Mouse (Mus musculus) lung, embryonic 14.5 days (tissue): Measurements from ENCODE around the gene Max. TPM values are rescaled to one million over a fixed set of nuclear protein-coding genes. Genes with fewer than 3 reads are reported as not detected.

Experiments used
- ATAC-seq: fragments of 200-750 bp; cut with Nextera tagmentation; 2 replicates; pipeline ENCODE4 v1.8.0; 2017; ENCODE audit warnings: mild to moderate bottlenecking, moderate TSS enrichment, moderate library complexity; ENCODE audit not compliant: insufficient read depth
- DNase-seq: peaks from one replicate; pipeline ENCODE4 v3.0.0-alpha.2; 2015
- H3K27ac ChIP-seq: fragments of 300-500 bp; sonication (generic); 2 replicates; pipeline ENCODE4 v1.5.1; 2014; ENCODE audit warnings: low read depth, mild to moderate bottlenecking, moderate library complexity
- H3K27me3 ChIP-seq: fragments of 300-500 bp; sonication (generic); 2 replicates; pipeline ENCODE4 v1.6.1; 2014; ENCODE audit warnings: low read length, control low read depth; ENCODE audit not compliant: insufficient read depth
- H3K36me3 ChIP-seq: fragments of 300-500 bp; sonication (generic); 2 replicates; pipeline ENCODE4 v1.6.1; 2014; ENCODE audit warnings: control low read depth; ENCODE audit not compliant: insufficient read depth
- H3K4me1 ChIP-seq: fragments of 300-500 bp; sonication (generic); 2 replicates; pipeline ENCODE4 v1.6.1; 2014; ENCODE audit warnings: antibody characterized with exemption, control low read depth; ENCODE audit not compliant: insufficient read depth
- H3K4me2 ChIP-seq: fragments of 300-500 bp; sonication (generic); 2 replicates; pipeline ENCODE4 v1.6.1; 2014; ENCODE audit warnings: mild to moderate bottlenecking
- H3K4me3 ChIP-seq: fragments of 300-500 bp; sonication (generic); 2 replicates; pipeline ENCODE4 v1.5.1; 2014; ENCODE audit warnings: low read depth, low read length
- H3K9ac ChIP-seq: fragments of 300-500 bp; sonication (generic); 2 replicates; pipeline ENCODE4 v1.6.1; 2014
- H3K9me3 ChIP-seq: fragments of 300-500 bp; sonication (generic); 2 replicates; pipeline ENCODE4 v1.6.1; 2016; ENCODE audit warnings: low read depth, low read length, control low read depth
- CTCF ChIP-seq: IDR thresholded peaks from 2 replicates; pipeline ENCODE4 v1.5.1; 2016; ENCODE audit warnings: antibody characterized with exemption, low read depth
- WGBS: fragments of 180-500 bp; shearing (Covaris S2); extraction: QIAGEN DNeasy Blood & Tissue Kit; methylation state at CpG from one replicate; pipeline ENCODE4 v1.1.7; 2014; 5-methylcytosine and 5-hydroxymethylcytosine counted together
- polyA plus RNA-seq: library from polyadenylated mRNA; unstranded; fragments of >200 nt; fragmentation: Nextera tagmentation; extraction: Ambion mirVana; gene quantifications from 2 replicates; pipeline ENCODE4 v1.2.1, GENCODE M21; 2014

Gene Max
- polyA plus RNA-seq, 1 experiment from 2014 or later = 25.5 TPM

- DNase-seq (no peak), ATAC-seq (no peak)
- Histone ChIP-seq H3K4me3 (no peak overlapping the region), H3K36me3 (0 out of 2 replicates have a peak, but pooled peaks cover 19% of the 10 kb centered on the region), H3K9me3 (no peaks in the 10 kb centered on the region), H3K4me1 (no peaks in the 10 kb centered on the region), H3K27me3 (no peaks in the 10 kb centered on the region), H3K9ac (no peak overlapping the region), H3K27ac (no peak overlapping the region), H3K4me2 (no peak overlapping the region)
- 86% methylated on average over 10 of the region's 10 CpGs for WGBS
- TF ChIP-seq CTCF = no peak
Observed at GRCm38 (mm10) chr12:76897006-76897405, 65.0 kb downstream of the Max start.

GRCm38 (mm10) chr12:76896566-76896965 is 65.4 kb downstream of the Max start:
- H3K27me3 ChIP-seq = no peaks in the 10 kb centered on the region
- H3K27ac ChIP-seq = no peak overlapping the region
- 0 out of 2 replicates have a peak, but pooled peaks cover 21% of the 10 kb centered on the region for H3K36me3 ChIP-seq
- no peaks in the 10 kb centered on the region for H3K9me3 ChIP-seq
- ATAC-seq = no peak
- DNase-seq = no peak
- H3K4me3 ChIP-seq = no peak overlapping the region
- H3K9ac ChIP-seq = no peak overlapping the region
- H3K4me1 ChIP-seq = no peaks in the 10 kb centered on the region
- H3K4me2 ChIP-seq = no peak overlapping the region
- WGBS = 94% methylated on average over 4 of the region's 4 CpGs
- no peak for TF ChIP-seq CTCF

- Histone ChIP-seq H3K27me3 (no peaks in the 10 kb centered on the region), H3K36me3 (peaks cover 29% of the 10 kb centered on the region; the same call in 1 of the 2 replicates), H3K4me1 (no peaks in the 10 kb centered on the region), H3K4me2 (no peak overlapping the region), H3K27ac (no peak overlapping the region), H3K9me3 (no peaks in the 10 kb centered on the region), H3K4me3 (no peak overlapping the region), H3K9ac (no peak overlapping the region)
- no peak for DNase-seq
- WGBS = 64% methylated on average over 7 of the region's 7 CpGs
- TF ChIP-seq CTCF = no peak
- no peak for ATAC-seq
Observed at GRCm38 (mm10) chr12:76895777-76896176, 66.2 kb downstream of the Max start.

- Histone ChIP-seq H3K27ac (no peak overlapping the region), H3K4me1 (no peaks in the 10 kb centered on the region), H3K27me3 (no peaks in the 10 kb centered on the region), H3K36me3 (peaks cover 34% of the 10 kb centered on the region; the same call in 1 of the 2 replicates), H3K9me3 (no peaks in the 10 kb centered on the region), H3K4me2 (no peak overlapping the region), H3K4me3 (no peak overlapping the region), H3K9ac (no peak overlapping the region)
- no peak for DNase-seq
- 74% methylated on average over 10 of the region's 10 CpGs for WGBS
- ATAC-seq = no peak
- peak; percentile 24; the same call in 1 of the 2 replicates for TF ChIP-seq CTCF
Observed at GRCm38 (mm10) chr12:76894792-76895559, 67.0 kb downstream of the Max start.

GRCm38 (mm10) chr12:76892910-76893695 is 68.9 kb downstream of the Max start:
- Histone ChIP-seq H3K27ac (no peak overlapping the region), H3K9ac (no peak overlapping the region), H3K9me3 (no peaks in the 10 kb centered on the region), H3K4me3 (no peak overlapping the region), H3K36me3 (peaks cover 30% of the 10 kb centered on the region; the same call in 1 of the 2 replicates), H3K4me2 (no peak overlapping the region), H3K27me3 (no peaks in the 10 kb centered on the region), H3K4me1 (no peaks in the 10 kb centered on the region)
- 87% methylated on average over 16 of the region's 16 CpGs for WGBS
- DNase-seq (no peak), ATAC-seq (no peak)
- TF ChIP-seq CTCF = no peak

- H3K4me3 ChIP-seq = no peak overlapping the region
- H3K4me1 ChIP-seq = no peaks in the 10 kb centered on the region
- DNase-seq (no peak), ATAC-seq (no peak)
- H3K9me3 ChIP-seq = no peaks in the 10 kb centered on the region
- no peak overlapping the region for H3K4me2 ChIP-seq
- no peaks in the 10 kb centered on the region for H3K27me3 ChIP-seq
- no peak overlapping the region for H3K27ac ChIP-seq
- peaks cover 33% of the 10 kb centered on the region; the same call in 1 of the 2 replicates for H3K36me3 ChIP-seq
- WGBS = 84% methylated on average over 3 of the region's 3 CpGs
- H3K9ac ChIP-seq = no peak overlapping the region
- no peak for TF ChIP-seq CTCF
Observed at GRCm38 (mm10) chr12:76891160-76891559, 70.8 kb downstream of the Max start.

- DNase-seq (no peak), ATAC-seq (no peak)
- TF ChIP-seq CTCF = no peak
- Histone ChIP-seq H3K4me2 (no peak overlapping the region), H3K4me3 (no peak overlapping the region), H3K4me1 (no peaks in the 10 kb centered on the region), H3K27me3 (no peaks in the 10 kb centered on the region), H3K9ac (no peak overlapping the region), H3K27ac (no peak overlapping the region), H3K36me3 (peaks cover 33% of the 10 kb centered on the region; the same call in 1 of the 2 replicates), H3K9me3 (no peaks in the 10 kb centered on the region)
- WGBS = 87% methylated on average over 11 of the region's 11 CpGs
Observed at GRCm38 (mm10) chr12:76889404-76890184, 72.4 kb downstream of the Max start.
